Mouse (Mus musculus): ENCODE data around the gene Zeb2. TPM values are rescaled to one million over a fixed set of nuclear protein-coding genes. Genes with fewer than 3 reads are reported as not detected.
A peak's percentile ranks its signal among the peaks of the same experiment; 100 is the strongest.

Zeb2 gene
- polyA plus RNA-seq, 1 experiment from 2014 or later = 38.0 TPM

- H3K9me3 ChIP-seq = no peaks in the 10 kb centered on the region
- no peaks in the 10 kb centered on the region for H3K36me3 ChIP-seq
- H3K4me1 ChIP-seq (replicated peaks) = peaks cover 45% of the 10 kb centered on the region
- no peak overlapping the region for H3K9ac ChIP-seq
- WGBS = 72% methylated on average over 7 of the region's 7 CpGs
- H3K4me2 ChIP-seq = no peak overlapping the region
- H3K4me3 ChIP-seq = no peak overlapping the region
- no peak overlapping the region; the same call in 1 of the 2 replicates for H3K27ac ChIP-seq (replicated peaks)
- no peaks in the 10 kb centered on the region for H3K27me3 ChIP-seq
- ATAC-seq (ENCODE audit: low FRiP score, low read depth) = no peak
Measured at GRCm38 (mm10) chr2:45093479-45093878, 23.7 kb downstream of the Zeb2 start.

DNA sequence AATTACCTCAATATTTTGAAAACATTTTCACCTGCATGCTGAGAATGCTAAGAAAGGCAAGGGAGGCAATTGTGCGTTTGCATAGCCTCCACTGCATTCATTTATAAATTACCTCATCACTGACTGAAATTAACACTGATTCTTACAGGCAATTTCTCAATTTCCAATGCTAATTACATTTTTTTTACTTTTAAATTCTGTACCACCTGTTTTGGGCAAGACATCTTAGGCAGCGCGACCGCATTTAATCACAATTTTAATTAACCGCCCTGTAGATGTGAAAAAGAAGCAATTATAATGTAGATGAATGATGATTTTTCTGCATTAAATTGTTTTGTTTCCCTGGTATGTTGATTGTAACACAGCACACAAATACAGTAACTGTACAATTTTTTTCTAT is 24.5 kb downstream of the Zeb2 start:
- ATAC-seq (ENCODE audit: low FRiP score, low read depth) = no peak
- H3K4me1 ChIP-seq (replicated peaks) = peaks cover 47% of the 10 kb centered on the region

GRCm38 (mm10) chr2:45090529-45091297 is 26.5 kb downstream of the Zeb2 start:
- no peaks in the 10 kb centered on the region for H3K36me3 ChIP-seq
- WGBS = 89% methylated on average over 8 of the region's 8 CpGs
- no peak overlapping the region for H3K9ac ChIP-seq
- no peaks in the 10 kb centered on the region for H3K9me3 ChIP-seq
- H3K4me1 ChIP-seq (replicated peaks) = peaks cover 40% of the 10 kb centered on the region
- ATAC-seq (ENCODE audit: low FRiP score, low read depth) = no peak
- H3K4me3 ChIP-seq = no peak overlapping the region
- no peak overlapping the region for H3K27ac ChIP-seq (replicated peaks)
- no peak overlapping the region for H3K4me2 ChIP-seq
- H3K27me3 ChIP-seq = no peaks in the 10 kb centered on the region

More for the DNA sequence above, 24.5 kb downstream of the Zeb2 start:
- Histone ChIP-seq H3K4me2 (no peak overlapping the region), H3K36me3 (no peaks in the 10 kb centered on the region), H3K27ac (replicated peaks) (no peak overlapping the region), H3K4me3 (no peak overlapping the region), H3K9me3 (no peaks in the 10 kb centered on the region), H3K27me3 (no peaks in the 10 kb centered on the region), H3K9ac (no peak overlapping the region)
- WGBS = 61% methylated on average over 5 of the region's 5 CpGs

DNA sequence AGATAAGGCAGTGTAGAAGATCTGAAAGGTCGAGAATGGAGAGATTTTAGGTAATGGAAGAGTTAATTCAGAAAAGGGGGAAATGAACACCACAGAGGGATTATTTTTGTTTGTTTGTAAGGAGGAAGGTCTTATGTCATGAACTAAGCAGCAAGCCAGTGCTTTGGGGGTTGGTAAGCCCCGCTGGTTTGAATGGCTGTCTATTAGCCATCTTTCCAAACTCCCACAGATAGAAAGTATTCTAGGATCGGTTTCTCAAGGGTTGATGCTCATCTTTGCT is 28.0 kb downstream of the Zeb2 start:
- no peak overlapping the region for H3K4me2 ChIP-seq

GRCm38 (mm10) chr2:45088435-45089250 is 28.6 kb downstream of the Zeb2 start:
- ATAC-seq (ENCODE audit: low FRiP score, low read depth) = peak; percentile 40; the same call in 1 of the 2 replicates
- Histone ChIP-seq H3K4me2 (peak overlapping the region; percentile 33), H3K4me3 (no peak overlapping the region), H3K9ac (no peak overlapping the region), H3K4me1 (replicated peaks) (peaks cover 39% of the 10 kb centered on the region), H3K36me3 (no peaks in the 10 kb centered on the region), H3K9me3 (no peaks in the 10 kb centered on the region), H3K27me3 (no peaks in the 10 kb centered on the region), H3K27ac (replicated peaks) (peak overlapping the region; percentile 43)
- 23% methylated on average over 15 of the region's 15 CpGs for WGBS

More for the DNA sequence above, 28.0 kb downstream of the Zeb2 start:
- no peak overlapping the region for H3K9ac ChIP-seq
- H3K27ac ChIP-seq (replicated peaks) = peak overlapping the region; percentile 43
- no peaks in the 10 kb centered on the region for H3K27me3 ChIP-seq
- ATAC-seq (ENCODE audit: low FRiP score, low read depth) = no peak
- WGBS = 42% methylated on average over 3 of the region's 3 CpGs
- no peaks in the 10 kb centered on the region for H3K9me3 ChIP-seq
- H3K36me3 ChIP-seq = no peaks in the 10 kb centered on the region
- H3K4me1 ChIP-seq (replicated peaks) = peaks cover 40% of the 10 kb centered on the region
- no peak overlapping the region for H3K4me3 ChIP-seq

DNA sequence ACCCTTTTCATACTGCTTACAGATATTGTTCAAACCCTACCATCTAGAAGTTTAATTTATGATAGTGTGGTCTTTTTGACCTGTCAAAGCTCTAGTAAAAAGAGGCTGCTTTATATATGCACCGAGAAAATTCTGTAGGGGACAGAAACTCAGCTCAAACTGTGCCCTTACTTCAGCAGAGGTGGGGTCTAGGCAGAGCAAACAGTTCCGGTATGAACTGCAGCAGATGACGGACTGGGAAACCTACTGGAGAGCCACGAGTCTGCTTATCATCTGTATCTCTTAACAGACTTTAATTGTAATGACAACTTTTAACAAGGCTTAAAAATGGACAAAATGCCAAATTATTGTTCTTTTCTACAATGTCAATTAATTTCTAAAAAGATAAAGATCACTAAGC is 30.0 kb downstream of the Zeb2 start:
- Histone ChIP-seq H3K27me3 (no peaks in the 10 kb centered on the region), H3K9me3 (no peaks in the 10 kb centered on the region), H3K9ac (no peak overlapping the region), H3K27ac (replicated peaks) (no peak overlapping the region), H3K4me2 (no peak overlapping the region), H3K36me3 (no peaks in the 10 kb centered on the region), H3K4me3 (no peak overlapping the region), H3K4me1 (replicated peaks) (peaks cover 42% of the 10 kb centered on the region)
- no peak for ATAC-seq (ENCODE audit: low FRiP score, low read depth)
- 59% methylated on average over 4 of the region's 4 CpGs for WGBS

- H3K9ac ChIP-seq = no peak overlapping the region
- H3K36me3 ChIP-seq = no peaks in the 10 kb centered on the region
- H3K4me2 ChIP-seq = no peak overlapping the region
- 89% methylated on average over 5 of the region's 5 CpGs for WGBS
- no peak overlapping the region for H3K4me3 ChIP-seq
- no peaks in the 10 kb centered on the region for H3K27me3 ChIP-seq
- H3K9me3 ChIP-seq = no peaks in the 10 kb centered on the region
- H3K4me1 ChIP-seq (replicated peaks) = peaks cover 44% of the 10 kb centered on the region
- H3K27ac ChIP-seq (replicated peaks) = no peak overlapping the region
- ATAC-seq (ENCODE audit: low FRiP score, low read depth) = no peak
Measured at GRCm38 (mm10) chr2:45085653-45086052, 31.5 kb downstream of the Zeb2 start.

- no peak overlapping the region for H3K4me3 ChIP-seq
- no peak overlapping the region for H3K9ac ChIP-seq
- no peaks in the 10 kb centered on the region for H3K9me3 ChIP-seq
- H3K36me3 ChIP-seq = no peaks in the 10 kb centered on the region
- H3K27ac ChIP-seq (replicated peaks) = no peak overlapping the region
- no peak overlapping the region for H3K4me2 ChIP-seq
- ATAC-seq (ENCODE audit: low FRiP score, low read depth) = no peak
- no peaks in the 10 kb centered on the region for H3K27me3 ChIP-seq
- H3K4me1 ChIP-seq (replicated peaks) = peaks cover 26% of the 10 kb centered on the region
- 32% methylated on average over 10 of the region's 10 CpGs for WGBS
Measured at GRCm38 (mm10) chr2:45083042-45083441, 34.2 kb downstream of the Zeb2 start.

DNA sequence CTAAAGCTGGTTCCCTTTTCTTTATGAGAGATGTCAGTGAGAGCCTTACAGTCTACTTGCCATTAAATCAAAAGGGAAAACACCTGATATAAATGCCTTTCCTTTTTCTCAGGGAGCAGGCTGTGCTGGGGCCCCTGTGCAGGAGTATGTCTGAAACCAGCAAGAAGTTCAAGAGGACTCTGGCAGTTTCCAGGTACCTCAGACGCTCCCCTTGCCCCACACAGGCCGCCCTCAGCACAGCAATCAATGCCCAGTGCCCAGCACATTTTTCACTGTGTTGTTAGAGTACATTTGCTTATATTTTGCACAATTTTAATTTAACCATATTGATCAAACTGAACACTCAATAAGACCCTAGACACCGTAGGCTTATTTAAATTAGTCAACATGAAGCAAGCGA is 35.6 kb downstream of the Zeb2 start:
- Histone ChIP-seq H3K4me3 (no peak overlapping the region), H3K27ac (replicated peaks) (no peak overlapping the region), H3K4me2 (no peak overlapping the region), H3K9ac (no peak overlapping the region), H3K9me3 (no peaks in the 10 kb centered on the region), H3K36me3 (no peaks in the 10 kb centered on the region), H3K4me1 (replicated peaks) (peaks cover 15% of the 10 kb centered on the region), H3K27me3 (no peaks in the 10 kb centered on the region)
- WGBS = 73% methylated on average over 4 of the region's 4 CpGs
- ATAC-seq (ENCODE audit: low FRiP score, low read depth) = no peak

DNA sequence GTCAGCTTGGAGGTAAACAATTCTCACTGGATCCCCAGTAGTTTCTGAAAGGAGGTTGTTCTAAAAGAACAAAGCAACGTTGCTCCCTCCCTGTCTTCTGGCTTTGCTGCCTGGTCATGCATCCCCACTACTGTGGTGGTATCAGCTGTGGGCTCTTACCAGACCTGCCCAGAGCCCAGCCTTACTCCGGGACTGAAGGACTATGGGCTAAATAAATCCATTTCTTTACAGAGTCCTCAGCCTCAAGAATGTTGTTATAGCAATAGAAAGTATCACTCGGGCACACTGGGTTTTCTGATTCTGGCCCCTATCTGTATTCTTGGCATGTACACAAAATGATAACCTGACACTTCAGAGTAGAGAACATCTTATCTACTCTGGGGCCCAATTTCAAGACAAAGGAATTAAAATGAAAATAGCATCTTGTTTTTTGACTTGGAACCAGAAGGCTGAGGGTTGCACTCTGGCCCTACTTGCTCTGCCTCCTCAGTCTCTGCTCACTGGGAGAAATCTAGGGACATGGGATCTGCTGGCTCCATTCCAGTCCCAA is 39.2 kb downstream of the Zeb2 start:
- 65% methylated on average over 3 of the region's 3 CpGs for WGBS
- no peak overlapping the region for H3K9ac ChIP-seq
- H3K36me3 ChIP-seq = no peaks in the 10 kb centered on the region
- no peaks in the 10 kb centered on the region for H3K9me3 ChIP-seq
- no peaks in the 10 kb centered on the region for H3K27me3 ChIP-seq
- H3K4me3 ChIP-seq = no peak overlapping the region
- peaks cover 8% of the 10 kb centered on the region for H3K4me1 ChIP-seq (replicated peaks)
- no peak overlapping the region for H3K4me2 ChIP-seq
- no peak for ATAC-seq (ENCODE audit: low FRiP score, low read depth)
- no peak overlapping the region for H3K27ac ChIP-seq (replicated peaks)

GRCm38 (mm10) chr2:45077383-45077782 is 39.8 kb downstream of the Zeb2 start:
- no peak for ATAC-seq (ENCODE audit: low FRiP score, low read depth)
- H3K27ac ChIP-seq (replicated peaks) = no peak overlapping the region
- H3K4me2 ChIP-seq = no peak overlapping the region
- no peak overlapping the region for H3K9ac ChIP-seq
- no peaks in the 10 kb centered on the region for H3K36me3 ChIP-seq
- peaks cover 11% of the 10 kb centered on the region; the same call in 1 of the 2 replicates for H3K4me1 ChIP-seq (replicated peaks)
- no peak overlapping the region for H3K4me3 ChIP-seq
- no peaks in the 10 kb centered on the region for H3K9me3 ChIP-seq
- no peaks in the 10 kb centered on the region for H3K27me3 ChIP-seq
- WGBS = 88% methylated on average over 5 of the region's 5 CpGs

DNA sequence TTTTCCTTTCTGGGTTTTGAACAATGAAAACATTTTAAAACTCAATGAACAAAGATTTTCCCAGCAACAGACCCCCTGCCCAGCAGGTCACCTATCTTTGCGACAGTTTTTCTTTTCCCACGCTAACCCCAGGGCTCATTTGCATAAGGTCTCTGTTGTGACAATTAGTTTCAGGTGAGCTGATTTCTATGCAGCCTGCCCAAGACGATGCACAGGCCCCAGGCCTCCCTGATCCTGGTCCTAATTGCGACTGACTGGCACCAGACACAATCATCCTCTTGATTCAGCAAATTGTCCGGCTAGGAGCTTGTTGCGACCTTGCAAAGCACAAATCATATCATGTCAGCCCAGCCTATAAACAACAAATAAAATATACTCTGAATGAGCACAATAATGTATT is 44.2 kb downstream of the Zeb2 start:
- no peak overlapping the region for H3K27ac ChIP-seq (replicated peaks)
- no peak overlapping the region for H3K4me2 ChIP-seq
- 22% methylated on average over 6 of the region's 6 CpGs for WGBS
- peaks cover 13% of the 10 kb centered on the region for H3K4me1 ChIP-seq (replicated peaks)
- no peak overlapping the region for H3K9ac ChIP-seq
- no peak overlapping the region for H3K4me3 ChIP-seq
- H3K9me3 ChIP-seq = no peaks in the 10 kb centered on the region
- H3K36me3 ChIP-seq = no peaks in the 10 kb centered on the region
- H3K27me3 ChIP-seq = no peaks in the 10 kb centered on the region
- no peak for ATAC-seq (ENCODE audit: low FRiP score, low read depth)

Data from hindbrain, embryonic 15.5 days (tissue).